Mouse (Mus musculus): Measurements from ENCODE around the gene Rspo1.

Rspo1 gene

DNA sequence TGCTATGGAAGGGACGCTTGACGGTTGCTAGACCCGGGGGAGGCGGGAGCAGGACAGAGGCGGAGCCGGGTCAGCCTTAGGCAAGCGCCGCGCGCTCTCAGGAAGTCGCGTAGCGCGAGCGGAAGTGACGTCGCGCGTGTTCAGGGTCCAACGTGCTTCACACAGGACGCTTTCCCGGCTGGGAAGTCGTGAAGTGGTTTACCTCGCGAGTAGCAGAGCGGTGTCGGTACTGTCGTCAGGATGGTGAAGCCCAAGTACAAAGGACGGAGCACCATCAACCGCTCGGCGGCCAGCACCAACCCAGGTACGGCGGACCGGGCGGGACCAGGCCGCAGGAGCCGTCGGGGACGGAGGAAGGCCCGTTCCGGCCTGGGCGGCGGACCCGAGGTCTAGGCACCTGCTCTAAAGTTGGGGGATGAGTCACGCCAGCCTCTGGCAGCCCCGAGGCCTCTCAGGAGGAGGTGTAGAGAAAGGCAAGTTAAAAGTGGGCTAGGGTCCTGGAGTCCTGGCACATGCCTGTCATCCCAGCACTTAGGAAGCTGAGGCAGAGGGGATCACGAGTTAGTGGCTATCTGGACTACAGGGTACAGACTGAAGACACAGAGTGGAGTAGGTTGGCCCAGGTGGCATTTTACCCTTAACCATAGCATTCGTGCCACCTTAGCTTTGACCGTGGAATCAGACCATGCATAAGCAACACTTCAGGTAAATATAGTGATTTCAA is 43.8 kb downstream of the Rspo1 start:
- peak; percentile 91 for DNase-seq (ENCODE audit: low read depth)

DNA sequence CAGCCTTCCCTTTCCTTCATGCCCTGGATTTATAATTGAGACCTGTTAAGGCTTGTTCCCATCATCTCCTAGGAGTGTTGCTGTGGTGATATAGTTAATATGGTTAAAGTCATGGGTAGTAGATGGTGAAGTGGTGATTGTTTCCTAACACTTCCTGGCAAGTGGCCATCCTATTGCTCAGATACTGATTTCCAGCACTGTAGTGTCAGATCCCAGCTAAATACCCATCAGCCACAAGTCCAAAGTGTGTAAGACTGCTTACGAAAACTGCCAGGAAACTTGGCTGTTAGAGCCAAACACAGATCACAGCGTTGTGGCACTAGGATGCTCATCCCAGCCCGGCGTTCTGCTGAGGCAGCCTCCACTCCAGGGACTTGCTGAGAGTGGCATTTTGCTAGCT is 48.1 kb downstream of the Rspo1 start:
- no peak for DNase-seq (ENCODE audit: low read depth)

DNA sequence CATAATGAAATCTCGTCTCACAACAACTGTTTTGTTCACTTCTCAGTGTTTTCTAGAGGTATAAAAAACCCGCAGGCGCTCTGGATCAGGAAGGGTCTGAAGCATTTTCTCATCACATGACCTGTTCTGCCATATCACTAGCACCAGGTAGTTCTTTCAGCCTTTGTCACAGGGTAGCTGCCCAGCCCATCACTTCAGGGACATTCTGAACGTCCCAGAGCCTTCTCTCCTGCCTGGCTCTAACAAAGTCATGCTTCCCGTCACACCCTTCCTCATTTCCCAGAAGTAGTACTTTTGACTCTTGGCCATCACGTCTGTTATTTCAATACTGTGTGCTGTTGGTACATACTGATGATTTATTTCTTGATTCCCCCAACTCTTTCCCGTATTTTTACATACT is 58.2 kb downstream of the Rspo1 start:
- no peak for DNase-seq (ENCODE audit: low read depth)

DNA sequence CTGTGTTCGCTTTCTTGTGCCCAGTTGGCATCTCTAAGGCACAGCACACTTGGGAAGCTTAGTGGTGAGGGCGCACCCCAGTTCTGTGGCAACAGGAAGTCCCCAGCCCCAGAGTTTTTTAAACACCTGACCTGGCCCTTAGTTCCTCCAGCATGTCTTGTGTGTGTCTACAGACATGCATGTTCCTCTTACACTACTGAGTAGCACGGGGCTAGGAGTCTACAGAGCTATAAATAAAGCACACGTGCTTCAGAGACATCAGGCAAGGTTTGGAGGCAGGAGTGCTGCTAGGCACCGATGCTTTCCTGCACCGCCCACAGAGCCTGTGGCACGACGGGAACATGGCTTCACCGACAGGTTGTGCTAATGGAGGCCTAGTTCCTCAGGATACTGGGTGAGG is 69.2 kb downstream of the Rspo1 start:
- DNase-seq (ENCODE audit: low read depth): no peak

DNA sequence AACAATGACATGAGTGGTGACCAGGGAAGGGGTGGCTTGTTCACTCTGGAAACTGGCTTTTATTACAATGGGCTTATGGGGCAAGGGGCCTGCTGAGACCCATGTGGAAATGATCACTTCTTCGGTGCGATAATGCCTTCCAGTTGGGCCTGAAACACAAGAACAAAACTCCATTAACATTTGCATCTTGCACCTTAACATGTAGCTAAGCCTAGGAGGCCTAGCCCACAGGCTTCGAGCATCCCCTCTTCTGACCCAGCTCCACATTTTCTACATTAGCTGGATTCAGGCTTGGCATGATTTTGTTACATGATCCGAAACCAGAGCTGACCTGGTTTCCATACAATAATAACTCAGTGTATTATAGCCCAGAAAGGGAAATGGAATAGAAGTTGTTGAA is 70.2 kb downstream of the Rspo1 start:
- DNase-seq (ENCODE audit: low read depth): no peak

DNA sequence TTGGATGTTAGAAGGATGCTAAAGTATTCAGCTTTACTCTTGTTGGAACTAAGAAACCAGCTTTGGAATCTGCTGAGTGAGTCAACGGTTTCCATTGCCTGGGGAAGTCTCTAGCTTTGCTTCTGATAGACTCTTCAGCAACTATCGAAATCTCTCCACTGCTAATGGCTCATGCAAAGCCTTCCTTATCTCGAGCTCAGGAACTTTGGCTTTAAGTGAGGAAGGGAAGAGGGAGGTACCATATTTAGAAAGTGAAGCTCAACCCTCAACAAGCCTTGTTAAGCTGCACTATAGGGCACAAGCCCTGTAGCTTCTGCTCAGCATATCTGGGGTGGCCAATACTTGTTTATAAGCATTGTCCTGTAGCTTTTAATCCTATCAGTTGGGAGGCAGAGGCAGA is 71.0 kb downstream of the Rspo1 start:
- DNase-seq (ENCODE audit: low read depth): no peak

DNA sequence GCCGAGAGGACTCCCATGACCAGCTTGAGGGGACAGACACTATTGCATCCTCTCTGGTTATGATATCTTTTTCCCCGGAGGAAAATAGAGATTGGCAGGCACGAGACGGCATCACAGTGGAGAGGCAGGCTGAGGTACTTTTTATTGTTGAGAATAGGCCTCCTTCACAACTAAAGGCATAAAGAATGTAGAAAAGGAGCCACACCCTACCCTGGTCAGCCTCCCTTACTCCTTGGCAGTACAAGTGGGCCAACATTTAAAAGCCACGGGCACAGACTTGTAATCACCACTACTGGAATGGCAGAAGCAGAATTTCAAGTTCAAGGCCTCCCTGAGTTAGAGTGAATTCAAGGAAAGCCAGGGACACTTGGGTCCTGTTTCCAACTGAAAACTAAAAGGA is 71.8 kb downstream of the Rspo1 start:
- no peak for DNase-seq (ENCODE audit: low read depth)

Data from c-Kit-positive CD71-negative TER-119-negative erythroid progenitor cells, embryonic 14.5 days (primary cell).